Mouse (Mus musculus): ENCODE results near the gene Gh. TPM values are rescaled to one million over a fixed set of nuclear protein-coding genes. Genes with fewer than 3 reads are reported as not detected.

Gene Gh
- polyA plus RNA-seq, 1 experiment: not detected

DNA sequence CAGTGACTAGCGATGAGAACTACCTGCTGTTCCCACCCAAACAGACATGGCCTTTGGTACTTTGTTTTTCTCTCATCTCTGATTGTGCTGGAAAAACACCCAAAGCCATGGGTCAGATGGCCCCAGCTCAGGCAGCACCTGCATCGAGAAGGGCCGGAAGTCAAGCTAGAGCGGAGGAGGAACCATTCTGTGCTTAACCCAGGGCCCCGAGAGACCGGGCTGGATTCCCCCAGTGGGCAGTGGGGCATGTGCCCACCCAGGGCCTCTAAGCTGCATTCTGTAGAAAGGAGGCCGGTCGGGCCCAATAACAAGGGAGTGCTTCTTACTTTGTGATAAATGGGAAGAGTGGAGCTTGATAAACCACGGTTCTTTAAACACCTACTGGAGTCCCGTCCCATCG is 6.5 kb upstream of the Gh start:
- DNase-seq (ENCODE audit: low read depth): no peak

DNA sequence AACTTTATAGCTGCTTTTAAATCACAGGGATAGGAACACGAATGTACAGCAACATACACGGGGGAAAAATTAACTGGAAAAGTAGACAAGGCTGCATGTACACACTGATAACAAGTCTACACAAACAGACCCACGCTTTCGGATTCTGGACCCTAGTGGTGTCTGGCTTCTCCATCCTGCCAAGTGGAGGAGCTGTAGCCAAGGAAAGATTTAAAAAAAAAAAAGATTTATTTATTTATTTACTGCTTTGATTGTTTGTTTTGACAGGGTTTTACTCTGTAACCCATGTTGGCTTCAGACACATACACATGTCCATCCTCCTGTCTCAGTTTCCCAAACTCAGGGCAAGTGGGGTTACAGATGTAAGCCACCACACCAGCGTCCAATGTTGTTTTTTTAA is 5.8 kb upstream of the Gh start:
- DNase-seq (ENCODE audit: low read depth): no peak

DNA sequence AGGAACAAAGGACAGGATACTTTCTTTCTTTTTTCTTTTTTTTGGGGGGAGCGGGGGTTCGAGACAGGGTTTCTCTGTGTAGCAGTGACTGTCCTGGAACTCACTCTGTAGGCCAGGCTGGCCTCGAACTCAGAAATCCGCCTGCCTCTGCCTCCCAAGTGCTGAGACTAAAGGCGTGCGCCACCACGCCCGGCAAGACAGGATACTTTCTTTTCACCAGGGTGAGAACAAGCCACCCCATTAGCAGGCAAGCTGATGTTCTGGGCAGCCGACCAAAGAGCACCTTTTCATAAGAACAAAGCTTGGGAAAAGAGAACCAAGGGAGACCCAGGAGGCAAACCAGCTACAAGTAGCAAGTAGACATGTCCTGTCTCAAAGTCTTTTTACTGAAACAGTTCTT is 5.1 kb upstream of the Gh start:
- DNase-seq (ENCODE audit: low read depth): no peak

DNA sequence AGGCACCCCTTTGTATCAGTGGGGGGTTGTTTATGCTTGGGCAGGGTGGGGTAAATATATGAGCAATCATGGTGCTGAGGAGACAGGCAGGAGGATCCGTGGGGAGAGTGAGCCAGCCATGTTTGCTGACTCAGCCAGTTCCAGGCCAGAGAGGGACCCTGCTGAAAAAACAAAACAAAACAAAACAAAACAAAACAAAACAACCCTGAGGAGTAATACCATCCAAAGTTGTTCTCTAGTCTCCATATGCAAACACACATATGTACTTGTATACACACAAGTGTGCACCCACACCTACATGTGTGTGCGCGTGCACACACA is 4.4 kb upstream of the Gh start:
- no peak for DNase-seq (ENCODE audit: low read depth)

- no peak for DNase-seq (ENCODE audit: low read depth)
Measured at GRCm38 (mm10) chr11:106305348-106306064, 3.8 kb upstream of the Gh start.

DNA sequence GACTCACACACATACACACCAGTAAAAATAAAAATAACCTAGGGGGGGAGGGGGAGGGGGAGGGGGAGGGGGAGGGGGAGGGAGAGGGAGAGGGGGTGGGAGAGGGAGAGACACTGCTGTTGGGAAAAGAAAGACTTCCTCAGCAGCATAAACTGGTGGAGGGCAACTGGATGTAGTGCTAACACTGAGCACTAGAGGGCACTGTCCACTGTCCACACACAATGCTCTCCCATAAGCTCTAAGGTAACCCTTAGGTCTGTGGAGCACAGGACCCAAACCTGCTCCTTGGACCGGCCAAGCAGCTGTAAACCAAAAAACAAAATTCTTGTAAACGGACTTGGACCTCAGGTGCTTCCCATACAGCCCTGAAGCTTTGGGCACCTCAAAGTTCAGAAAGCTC is 969 bp upstream of the Gh start:
- DNase-seq (ENCODE audit: low read depth): no peak

DNA sequence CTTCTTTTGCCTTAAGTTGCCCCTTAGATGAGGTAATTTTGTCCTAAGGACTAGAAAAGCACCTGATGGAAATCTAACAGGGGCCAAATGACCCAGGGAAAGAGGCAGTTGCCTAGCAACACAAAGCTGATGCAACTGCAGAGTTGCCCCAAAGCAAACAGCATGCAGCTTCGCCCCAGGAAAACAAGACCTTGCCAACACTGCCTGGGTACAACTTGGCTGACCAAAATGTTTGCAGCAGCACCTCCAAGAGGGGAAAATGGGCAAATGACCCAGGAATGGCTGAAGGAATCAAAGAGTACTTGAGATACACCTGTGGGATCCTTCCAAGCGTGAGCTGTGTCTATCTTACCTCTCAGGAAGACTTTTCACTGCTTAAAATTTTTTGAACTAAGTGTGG is 9.8 kb downstream of the Gh start:
- no peak for DNase-seq (ENCODE audit: low read depth)

GRCm38 (mm10) chr11:106290376-106290775 is 11.3 kb downstream of the Gh start:
- DNase-seq (ENCODE audit: low read depth): no peak

- DNase-seq (ENCODE audit: low read depth): no peak
Measured at GRCm38 (mm10) chr11:106289369-106289768, 12.3 kb downstream of the Gh start.

GRCm38 (mm10) chr11:106286987-106287386 is 14.7 kb downstream of the Gh start:
- no peak for DNase-seq (ENCODE audit: low read depth)

DNA sequence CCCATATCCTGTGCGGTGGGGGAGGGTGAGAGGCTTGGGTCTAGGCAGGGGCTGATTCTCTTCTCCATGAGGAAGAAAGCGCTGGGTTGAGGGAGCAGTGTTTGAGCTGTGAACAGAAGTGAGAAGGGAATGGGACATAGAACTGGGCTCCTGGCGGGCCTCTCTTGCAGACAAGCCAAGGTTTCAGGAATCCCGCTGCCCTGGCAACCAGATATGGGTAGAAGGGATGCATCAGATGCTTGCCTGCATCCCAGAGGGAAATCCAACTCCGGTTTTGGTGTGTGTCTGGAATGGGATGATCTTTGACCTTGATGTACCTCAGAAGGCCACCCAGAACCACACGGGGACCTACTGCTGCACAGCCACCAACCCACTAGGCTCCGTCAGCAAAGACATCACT is 15.5 kb downstream of the Gh start:
- DNase-seq (ENCODE audit: low read depth): no peak

- DNase-seq (ENCODE audit: low read depth): no peak
Measured at GRCm38 (mm10) chr11:106284126-106284525, 17.5 kb downstream of the Gh start.

DNA sequence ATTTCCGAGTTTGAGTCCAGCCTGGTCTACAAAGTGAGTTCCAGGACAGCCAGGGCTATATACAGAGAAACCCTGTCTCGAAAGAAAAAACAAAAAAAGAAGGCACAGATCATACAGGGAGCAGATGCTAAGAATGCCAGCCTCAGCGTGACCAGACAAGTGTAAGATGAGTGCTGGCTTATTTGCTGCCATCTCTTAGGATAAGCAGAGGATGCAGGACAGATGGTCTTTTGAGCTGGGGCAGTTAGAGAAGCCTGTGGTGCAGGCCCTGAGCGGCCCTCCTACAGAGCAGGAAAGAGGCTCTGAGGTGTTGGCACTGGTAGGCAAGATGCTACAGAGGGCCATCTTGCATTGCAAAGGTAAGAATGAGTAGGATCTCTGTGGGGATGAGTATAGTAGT is 18.3 kb downstream of the Gh start:
- DNase-seq (ENCODE audit: low read depth): no peak

DNA sequence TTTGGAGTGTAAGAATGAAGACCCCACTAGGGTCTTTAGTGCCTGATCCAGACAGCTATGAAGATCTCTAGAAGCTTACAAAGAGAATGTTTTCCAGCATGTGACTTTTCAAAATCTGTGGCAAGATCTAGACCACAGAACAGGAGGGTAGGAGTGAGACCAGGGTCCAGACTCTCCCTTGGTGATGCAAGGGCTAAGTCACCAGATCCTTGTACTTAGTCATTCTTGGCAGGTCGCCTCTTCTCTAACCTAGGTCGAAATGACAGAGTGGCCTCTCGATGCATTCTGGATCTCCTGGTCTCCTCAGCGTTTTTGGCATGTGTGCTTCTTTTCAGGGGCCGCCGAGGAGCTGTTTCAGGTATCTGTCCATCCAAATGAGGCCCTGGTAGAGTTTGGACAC is 19.2 kb downstream of the Gh start:
- no peak for DNase-seq (ENCODE audit: low read depth)

DNA sequence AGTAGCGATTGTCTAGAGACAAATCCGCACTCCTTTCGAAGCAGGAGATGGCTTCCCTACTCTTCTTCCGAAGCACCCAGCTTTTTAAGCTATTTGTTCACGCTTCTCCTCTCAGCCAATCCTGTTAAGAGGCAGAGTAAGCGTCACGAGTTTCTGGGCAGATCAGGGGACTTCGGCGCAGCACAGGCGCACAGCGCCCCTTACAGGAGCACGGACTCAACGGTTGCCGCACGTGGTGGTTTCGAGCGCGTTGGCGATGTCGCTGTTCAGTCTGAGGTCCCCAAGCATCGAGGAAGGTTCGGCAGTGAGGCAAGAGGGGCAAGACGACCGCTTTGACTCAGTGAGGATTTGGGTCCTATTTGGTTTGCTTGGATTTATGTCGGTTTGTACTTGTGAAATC is 25.2 kb downstream of the Gh start, which contains the start of gene Tcam1:
TSS of gene Tcam1 (plus strand) at position 219 of the 400 bp plus-strand sequence.
- no peak for DNase-seq (ENCODE audit: low read depth)

- DNase-seq (ENCODE audit: low read depth): no peak
Measured at GRCm38 (mm10) chr11:106274971-106275411, 26.7 kb downstream of the Gh start.

DNA sequence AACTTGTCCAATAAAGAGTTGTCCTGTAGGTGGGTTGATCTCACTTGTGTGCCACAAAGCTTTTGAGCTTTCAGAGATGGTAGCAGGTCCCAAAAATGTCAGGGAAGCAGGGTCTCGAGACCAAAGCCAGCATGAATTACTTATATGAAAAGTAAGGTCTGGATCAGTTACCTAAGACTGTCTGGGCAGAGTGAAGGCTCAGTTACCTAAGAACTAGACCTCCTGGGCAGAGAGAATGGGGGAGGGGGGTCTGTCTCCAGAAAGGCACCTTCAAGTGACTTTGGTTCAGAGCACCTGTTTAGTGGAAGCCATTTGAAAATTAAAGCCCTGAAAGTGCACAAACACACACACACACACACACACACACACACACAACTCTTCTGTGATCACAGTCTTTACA is 27.3 kb downstream of the Gh start:
- no peak for DNase-seq (ENCODE audit: low read depth)

DNA sequence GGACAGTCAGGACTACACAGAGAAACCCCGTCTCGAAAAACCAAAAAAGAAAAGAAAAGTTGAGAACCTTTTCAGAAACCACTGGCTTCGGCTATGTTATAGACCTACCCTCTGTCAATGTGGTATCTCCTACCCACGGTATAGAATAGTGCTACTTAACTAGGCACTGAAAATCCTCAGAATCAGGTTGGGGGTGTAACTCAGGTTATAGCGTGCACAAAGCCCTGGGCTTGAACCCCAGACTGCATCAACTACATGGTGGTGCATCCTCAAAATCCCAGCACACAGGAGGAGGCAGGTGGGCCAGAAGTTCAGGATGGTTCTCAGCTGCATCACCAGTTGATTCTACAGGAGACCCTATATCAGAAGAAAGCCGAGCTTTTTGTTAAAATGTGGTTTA is 27.9 kb downstream of the Gh start:
- DNase-seq (ENCODE audit: low read depth): no peak

GRCm38 (mm10) chr11:106273311-106273684 is 28.4 kb downstream of the Gh start:
- DNase-seq (ENCODE audit: low read depth): no peak

- DNase-seq (ENCODE audit: low read depth): no peak
Measured at GRCm38 (mm10) chr11:106272644-106273310, 28.9 kb downstream of the Gh start, which contains the start of gene Smarcd2. Gene Smarcd2, minus strand, starts transcription at chr11:106272972.

- DNase-seq (ENCODE audit: low read depth): no peak
Measured at GRCm38 (mm10) chr11:106271794-106272643, 29.6 kb downstream of the Gh start.

DNA sequence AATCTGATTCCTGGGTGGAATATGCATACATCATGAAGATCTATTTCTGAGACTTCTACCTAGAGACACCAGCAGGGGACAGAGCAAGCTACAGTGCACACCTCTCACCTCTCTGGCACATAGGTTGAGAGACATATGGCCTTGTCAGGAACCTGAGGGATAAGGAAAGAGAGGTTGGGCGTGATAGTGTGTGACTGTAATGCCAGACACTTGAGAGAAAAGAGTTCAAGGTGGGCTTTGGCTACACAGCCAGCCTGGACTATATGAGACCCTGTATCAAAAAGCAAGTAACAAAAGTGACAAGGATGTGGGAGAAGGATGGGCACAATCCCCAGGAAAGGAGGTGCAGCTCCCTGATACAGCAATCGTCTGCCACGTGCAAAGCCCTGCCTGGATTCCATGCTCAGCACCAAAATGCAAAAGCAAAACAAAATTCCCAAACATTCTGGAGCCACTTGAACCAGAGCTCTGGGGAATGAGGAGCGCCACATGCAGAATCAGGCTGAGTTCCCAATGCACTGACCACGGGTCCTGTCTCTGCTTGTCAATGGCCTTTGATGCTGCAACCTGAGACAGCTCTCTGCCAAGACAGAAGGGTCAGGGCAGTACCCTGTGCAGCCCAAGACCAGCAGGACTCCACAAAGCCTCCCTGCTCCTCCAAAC is 30.4 kb downstream of the Gh start:
- no peak for DNase-seq (ENCODE audit: low read depth)
